Mouse (Mus musculus): ENCODE measurements at regions not wholly inside any gene's neighbourhood (a gene's known extent, or its start where the extent isn't known, plus 50 kb on each side); places are given as distances from the start of the nearest gene placed in this dataset.
"Not testable (repeated sequence)": the region's sequence is repeated elsewhere in the genome, so short reads cannot be mapped to it uniquely, and the experiment has no call there.

DNA sequence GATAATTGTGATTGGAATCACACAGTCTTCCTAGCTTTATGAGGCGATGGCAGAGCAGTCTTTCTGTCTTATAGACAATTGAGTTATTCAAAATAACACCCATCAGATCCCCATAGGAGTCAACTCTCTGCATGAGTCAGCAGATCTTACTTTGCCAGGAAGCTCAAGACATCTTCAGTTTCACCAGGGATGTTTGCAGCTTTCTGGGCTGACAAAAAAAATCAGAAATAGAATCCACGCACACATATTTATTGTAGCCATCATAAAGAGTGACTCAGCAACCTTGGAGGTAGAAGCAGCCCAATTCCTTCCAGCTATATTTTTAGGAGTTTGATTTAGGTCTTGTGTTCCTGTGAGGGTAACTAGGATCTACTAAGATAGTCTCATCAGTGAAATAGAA lies 122.8 kb upstream of the Ctso start:
- 80% methylated on average over 2 of the region's 2 CpGs for WGBS
- TF ChIP-seq POLR2A (IDR thresholded peaks at IDR 0.05; ENCODE audit: extremely low read depth, insufficient read depth, low read length) (no peak), CTCF (IDR thresholded peaks at IDR 0.05; ENCODE audit: low read depth, low read length) (no peak)
- H3K79me2 ChIP-seq (ENCODE audit: control insufficient read depth, insufficient read depth, low read length) = no peaks in the 10 kb centered on the region

DNA sequence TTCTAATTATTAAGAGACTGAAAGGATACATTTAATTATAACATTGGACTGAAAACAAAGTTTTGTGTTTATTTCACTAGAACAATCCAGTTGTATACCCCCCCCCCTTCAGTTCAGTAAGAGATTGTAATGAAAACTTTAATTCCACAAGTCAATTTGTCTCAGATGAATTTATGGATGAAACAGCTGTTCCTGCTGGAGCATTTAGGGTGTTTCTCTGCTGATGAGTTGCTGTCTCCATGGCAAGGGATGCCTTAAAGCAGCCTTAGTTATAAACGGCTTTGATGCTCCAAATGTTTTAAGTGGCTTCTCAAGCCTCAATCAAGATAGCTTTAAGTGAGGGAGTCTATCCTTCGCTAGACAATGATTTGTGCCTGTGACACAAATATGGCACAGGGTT lies 112.1 kb upstream of the Ctso start:
- Histone ChIP-seq H3K4me1 (ENCODE audit: control insufficient read depth, insufficient read depth, low read length) (no peaks in the 10 kb centered on the region), H3K79me2 (ENCODE audit: control insufficient read depth, insufficient read depth, low read length) (no peaks in the 10 kb centered on the region), H3K36me3 (ENCODE audit: control insufficient read depth, insufficient read depth, low read length) (no peaks in the 10 kb centered on the region), H3K9ac (ENCODE audit: low read depth, low read length) (no peak overlapping the region), H3K4me3 (ENCODE audit: insufficient read depth, low read depth, low read length) (no peak overlapping the region), H3K27ac (replicated peaks; ENCODE audit: insufficient read depth, low read depth, low read length) (no peak overlapping the region), H3K27me3 (ENCODE audit: control insufficient read depth, insufficient read depth, low read length) (no peaks in the 10 kb centered on the region)
- no peak for DNase-seq (ENCODE audit: extremely low read depth, low read depth, low spot score)
- 82% methylated on average over 2 of the region's 2 CpGs for WGBS
- TF ChIP-seq CTCF (IDR thresholded peaks at IDR 0.05; ENCODE audit: low read depth, low read length) = no peak
- TF ChIP-seq POLR2A (IDR thresholded peaks at IDR 0.05; ENCODE audit: extremely low read depth, insufficient read depth, low read length) = no peak

More for the DNA sequence above, 122.8 kb upstream of the Ctso start:
- Histone ChIP-seq H3K4me1 (ENCODE audit: control insufficient read depth, insufficient read depth, low read length) (no peaks in the 10 kb centered on the region), H3K9ac (ENCODE audit: low read depth, low read length) (no peak overlapping the region), H3K36me3 (ENCODE audit: control insufficient read depth, insufficient read depth, low read length) (no peaks in the 10 kb centered on the region), H3K4me3 (ENCODE audit: insufficient read depth, low read depth, low read length) (no peak overlapping the region), H3K27ac (replicated peaks; ENCODE audit: insufficient read depth, low read depth, low read length) (no peak overlapping the region), H3K27me3 (ENCODE audit: control insufficient read depth, insufficient read depth, low read length) (no peaks in the 10 kb centered on the region)
- no peak for DNase-seq (ENCODE audit: extremely low read depth, low read depth, low spot score)

DNA sequence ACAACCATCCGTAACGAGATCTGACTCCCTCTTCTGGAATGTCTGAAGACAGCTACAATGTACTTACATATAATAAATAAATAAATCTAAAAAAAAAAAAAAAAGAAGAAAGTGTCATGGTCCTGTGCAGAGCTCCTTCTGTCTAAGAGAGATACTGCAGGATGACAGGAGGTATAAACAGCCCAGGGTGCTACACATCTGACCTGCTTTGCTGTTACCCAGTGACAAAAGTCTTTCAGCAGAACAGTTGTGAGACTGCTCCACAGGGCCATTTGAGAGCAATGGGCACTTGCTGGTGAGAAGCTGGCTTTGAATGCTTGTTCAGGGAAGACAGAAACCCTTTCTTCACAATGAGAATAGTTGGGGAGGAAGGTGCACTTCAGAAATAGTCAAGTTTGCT lies 102.9 kb upstream of the Ctso start:
- 80% methylated on average over 2 of the region's 2 CpGs for WGBS
- DNase-seq (ENCODE audit: extremely low read depth, low read depth, low spot score) = no peak
- no peaks in the 10 kb centered on the region for H3K79me2 ChIP-seq (ENCODE audit: control insufficient read depth, insufficient read depth, low read length)
- H3K4me3 ChIP-seq (ENCODE audit: insufficient read depth, low read depth, low read length) = no peak overlapping the region
- no peaks in the 10 kb centered on the region for H3K4me1 ChIP-seq (ENCODE audit: control insufficient read depth, insufficient read depth, low read length)
- H3K27ac ChIP-seq (replicated peaks; ENCODE audit: insufficient read depth, low read depth, low read length) = no peak overlapping the region
- TF ChIP-seq CTCF (IDR thresholded peaks at IDR 0.05; ENCODE audit: low read depth, low read length) = no peak
- no peak for TF ChIP-seq POLR2A (IDR thresholded peaks at IDR 0.05; ENCODE audit: extremely low read depth, insufficient read depth, low read length)
- no peaks in the 10 kb centered on the region for H3K27me3 ChIP-seq (ENCODE audit: control insufficient read depth, insufficient read depth, low read length)
- no peaks in the 10 kb centered on the region for H3K36me3 ChIP-seq (ENCODE audit: control insufficient read depth, insufficient read depth, low read length)
- no peak overlapping the region for H3K9ac ChIP-seq (ENCODE audit: low read depth, low read length)

GRCm38 (mm10) chr3:81829966-81830599 lies 102.3 kb upstream of the Ctso start:
- no peak for DNase-seq (ENCODE audit: extremely low read depth, low read depth, low spot score)
- no peak overlapping the region for H3K9ac ChIP-seq (ENCODE audit: low read depth, low read length)
- no peaks in the 10 kb centered on the region for H3K79me2 ChIP-seq (ENCODE audit: control insufficient read depth, insufficient read depth, low read length)
- H3K27me3 ChIP-seq (ENCODE audit: control insufficient read depth, insufficient read depth, low read length) = no peaks in the 10 kb centered on the region
- H3K27ac ChIP-seq (replicated peaks; ENCODE audit: insufficient read depth, low read depth, low read length) = no peak overlapping the region
- no peaks in the 10 kb centered on the region for H3K4me1 ChIP-seq (ENCODE audit: control insufficient read depth, insufficient read depth, low read length)
- no peak overlapping the region for H3K4me3 ChIP-seq (ENCODE audit: insufficient read depth, low read depth, low read length)
- TF ChIP-seq POLR2A (IDR thresholded peaks at IDR 0.05; ENCODE audit: extremely low read depth, insufficient read depth, low read length) (no peak), CTCF (IDR thresholded peaks at IDR 0.05; ENCODE audit: low read depth, low read length) (no peak)
- no peaks in the 10 kb centered on the region for H3K36me3 ChIP-seq (ENCODE audit: control insufficient read depth, insufficient read depth, low read length)

- 9% methylated on average over 11 of the region's 11 CpGs for WGBS
- no peak overlapping the region for H3K9ac ChIP-seq (ENCODE audit: low read depth, low read length)
- no peak overlapping the region for H3K27ac ChIP-seq (replicated peaks; ENCODE audit: insufficient read depth, low read depth, low read length)
- H3K4me1 ChIP-seq (ENCODE audit: control insufficient read depth, insufficient read depth, low read length) = no peaks in the 10 kb centered on the region; the same call in 1 of the 2 replicates
- no peaks in the 10 kb centered on the region for H3K79me2 ChIP-seq (ENCODE audit: control insufficient read depth, insufficient read depth, low read length)
- no peak overlapping the region for H3K4me3 ChIP-seq (ENCODE audit: insufficient read depth, low read depth, low read length)
- DNase-seq (ENCODE audit: extremely low read depth, low read depth, low spot score) = no peak
- no peaks in the 10 kb centered on the region for H3K36me3 ChIP-seq (ENCODE audit: control insufficient read depth, insufficient read depth, low read length)
- TF ChIP-seq CTCF (IDR thresholded peaks at IDR 0.05; ENCODE audit: low read depth, low read length) (no peak), POLR2A (IDR thresholded peaks at IDR 0.05; ENCODE audit: extremely low read depth, insufficient read depth, low read length) (no peak)
- H3K27me3 ChIP-seq (ENCODE audit: control insufficient read depth, insufficient read depth, low read length) = no peaks in the 10 kb centered on the region
Measured at GRCm38 (mm10) chr3:81835380-81836157, 96.8 kb upstream of the Ctso start.

DNA sequence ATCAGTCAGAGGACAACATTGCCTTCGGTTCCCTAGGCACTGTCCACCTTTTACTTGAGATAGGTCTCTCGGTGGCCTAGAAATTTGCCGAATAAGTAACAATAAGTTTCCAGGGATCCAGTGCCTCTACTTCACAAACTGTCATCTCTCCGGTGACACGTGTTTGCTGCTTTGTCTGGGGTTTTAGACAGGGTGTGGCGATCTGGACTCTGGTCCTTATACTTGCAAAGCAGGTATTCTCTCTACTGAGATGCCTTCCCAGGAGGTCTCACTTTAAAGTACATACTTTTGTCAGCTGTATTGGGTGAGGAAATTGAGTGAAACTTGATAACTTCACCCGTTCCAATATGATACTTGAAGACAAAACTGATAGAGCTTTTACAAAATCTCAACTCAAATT lies 95.9 kb upstream of the Ctso start:
- Histone ChIP-seq H3K4me1 (ENCODE audit: control insufficient read depth, insufficient read depth, low read length) (no peaks in the 10 kb centered on the region; the same call in 1 of the 2 replicates), H3K27ac (replicated peaks; ENCODE audit: insufficient read depth, low read depth, low read length) (no peak overlapping the region), H3K27me3 (ENCODE audit: control insufficient read depth, insufficient read depth, low read length) (no peaks in the 10 kb centered on the region), H3K4me3 (ENCODE audit: insufficient read depth, low read depth, low read length) (no peak overlapping the region), H3K36me3 (ENCODE audit: control insufficient read depth, insufficient read depth, low read length) (no peaks in the 10 kb centered on the region), H3K9ac (ENCODE audit: low read depth, low read length) (no peak overlapping the region), H3K79me2 (ENCODE audit: control insufficient read depth, insufficient read depth, low read length) (no peaks in the 10 kb centered on the region)
- TF ChIP-seq POLR2A (IDR thresholded peaks at IDR 0.05; ENCODE audit: extremely low read depth, insufficient read depth, low read length) (no peak), CTCF (IDR thresholded peaks at IDR 0.05; ENCODE audit: low read depth, low read length) (no peak)
- no peak for DNase-seq (ENCODE audit: extremely low read depth, low read depth, low spot score)
- 78% methylated on average over 7 of the region's 7 CpGs for WGBS

DNA sequence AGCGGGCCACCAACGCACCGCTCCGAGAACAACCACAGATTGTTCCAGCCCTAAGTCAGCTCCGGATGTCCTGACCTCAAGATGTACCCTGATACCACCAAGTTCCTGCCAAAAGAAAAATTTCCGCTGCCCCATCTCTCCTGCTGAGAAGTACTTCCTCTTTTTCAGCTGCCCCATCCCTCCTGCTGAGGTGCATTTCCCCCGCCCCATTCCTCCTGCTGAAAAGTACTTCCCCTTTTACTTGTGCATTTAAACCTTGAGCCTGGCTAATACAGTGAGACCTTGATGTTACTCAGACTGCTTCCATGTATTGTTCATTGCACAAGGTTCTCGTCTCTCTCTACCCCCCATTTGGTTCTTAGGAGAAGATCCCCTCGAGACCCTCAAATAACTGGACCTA lies 94.3 kb upstream of the Ctso start:
- not testable (repeated sequence) for H3K4me3 ChIP-seq (ENCODE audit: insufficient read depth, low read depth, low read length); H3K79me2 ChIP-seq (ENCODE audit: control insufficient read depth, insufficient read depth, low read length); DNase-seq (ENCODE audit: extremely low read depth, low read depth, low spot score); H3K27ac ChIP-seq (replicated peaks; ENCODE audit: insufficient read depth, low read depth, low read length); H3K27me3 ChIP-seq (ENCODE audit: control insufficient read depth, insufficient read depth, low read length); H3K36me3 ChIP-seq (ENCODE audit: control insufficient read depth, insufficient read depth, low read length); H3K9ac ChIP-seq (ENCODE audit: low read depth, low read length); H3K4me1 ChIP-seq (ENCODE audit: control insufficient read depth, insufficient read depth, low read length)
- WGBS = 93% methylated on average over 9 of the region's 9 CpGs
